Comparison of ENCODE assay signal across 10 mouse cellular contexts in the genomic region with DNA sequence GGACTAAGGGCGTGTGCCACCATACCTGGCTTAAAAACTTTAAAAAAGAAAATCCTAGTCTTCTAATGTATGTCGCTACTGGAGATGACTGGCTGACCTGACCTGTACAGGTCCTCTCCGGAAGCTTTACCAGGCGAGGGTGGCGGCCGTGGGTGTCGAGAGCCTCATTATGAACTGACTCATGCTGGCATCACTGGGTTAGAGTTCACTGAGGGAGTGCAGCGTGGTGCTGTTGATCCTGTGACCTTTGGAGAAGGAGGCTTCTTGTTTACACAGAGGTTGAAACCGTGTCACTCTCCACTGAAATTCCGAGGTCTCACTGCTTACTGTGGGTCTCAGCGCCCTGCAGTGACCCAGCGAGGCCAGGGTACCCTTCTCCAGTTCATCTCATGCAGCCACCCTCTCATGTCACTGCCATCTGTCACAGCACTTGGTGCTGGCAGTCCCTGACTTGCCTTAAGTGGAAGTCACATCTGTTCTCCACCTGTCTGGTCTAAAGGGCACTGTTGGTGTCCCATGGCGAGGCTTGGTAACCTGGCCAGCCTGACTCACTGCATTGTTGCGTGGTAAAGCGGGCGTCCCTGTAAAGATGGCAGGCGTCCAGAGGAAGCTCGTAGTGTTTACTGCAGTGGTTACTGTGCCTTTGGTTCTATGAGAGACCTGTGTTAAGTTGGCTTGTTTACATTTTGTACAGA. TPM values are rescaled to one million over a fixed set of nuclear protein-coding genes. Genes with fewer than 3 reads are reported as not detected.
DNase-seq lines count a peak whose midpoint lies in the region; ATAC-seq and TF ChIP-seq lines count a peak whose summit lies in the region.
"Had no signal": no experiment of that assay in that cellular context is flagged by ENCODE, and none has a peak within 500 bp of the region (broad histone marks: within the 10 kb centered on the region; RNA-seq: fewer than 3 reads in every experiment).

No protein-coding gene starts in this region.

- no peaks in the 10 kb centered on the region for H3K9me3 ChIP-seq in intestine, embryonic 15.5 days
- H3K9me3 ChIP-seq: forebrain, embryonic 15.5 days; neural tube, embryonic 13.5 days had no signal

- H3K27ac ChIP-seq in intestine, embryonic 15.5 days = 0 out of 2 replicates have a peak overlapping the region, but pooled peaks have one; percentile 22
- H3K27ac ChIP-seq: forebrain, embryonic 15.5 days; neural tube, embryonic 13.5 days had no signal

- ATAC-seq in intestine, embryonic 15.5 days = peak; percentile 34
- ATAC-seq: forebrain, embryonic 15.5 days had no signal

- no peak overlapping the region for H3K4me3 ChIP-seq in intestine, embryonic 15.5 days (replicated peaks)
- H3K4me3 ChIP-seq in lung, adult 2 months (replicated peaks; ENCODE audit: extremely low read depth, low read depth, low read length) = no peak overlapping the region
- H3K4me3 ChIP-seq: forebrain, embryonic 15.5 days; neural tube, embryonic 13.5 days had no signal

- no peaks in the 10 kb centered on the region for H3K36me3 ChIP-seq in intestine, embryonic 15.5 days

- no peak overlapping the region for H3K9ac ChIP-seq in intestine, embryonic 15.5 days
- H3K9ac ChIP-seq: forebrain, embryonic 15.5 days; neural tube, embryonic 13.5 days had no signal

- no peak for TF ChIP-seq POLR2A in lung, adult 2 months (IDR thresholded peaks at IDR 0.05; ENCODE audit: borderline replicate concordance, extremely low read depth, low read depth, low read length)

- H3K27me3 ChIP-seq in intestine, embryonic 15.5 days (replicated peaks) = no peaks in the 10 kb centered on the region
- H3K27me3 ChIP-seq: forebrain, embryonic 15.5 days; neural tube, embryonic 13.5 days had no signal

- DNase-seq in urinary bladder, postnatal 36 days (ENCODE audit: low spot score in 2 of 2) = peak; percentile 12 to 51
- DNase-seq in urinary bladder, postnatal 4 days (ENCODE audit: low spot score in 2 of 2) = no peak
- DNase-seq in lung, adult 2 months = peak; percentile 29
- DNase-seq in frontal cortex, postnatal 36 days (ENCODE audit: low spot score in 2 of 2) = no peak
- no peak for DNase-seq in adrenal gland, postnatal 10 days
- no peak for DNase-seq in left cerebral cortex, postnatal 36 days (ENCODE audit: low spot score in 2 of 2)
- DNase-seq: heart, postnatal 14 days had no signal

- TF ChIP-seq CTCF in lung, adult 2 months (IDR thresholded peaks at IDR 0.05; ENCODE audit: insufficient read depth, low read length) = no peak

- intact Hi-C loops in left cerebral cortex, postnatal 36 days (cut with DNase I) = no loop called here

- 66% methylated on average over 18 of the region's 18 CpGs for WGBS in intestine, embryonic 15.5 days
- WGBS in lung, adult 2 months = 62% methylated on average over 18 of the region's 18 CpGs

- H3K4me1 ChIP-seq in intestine, embryonic 15.5 days (replicated peaks) = peaks cover 10% of the 10 kb centered on the region; the same call in 1 of the 2 replicates
- H3K4me1 ChIP-seq in lung, adult 2 months (ENCODE audit: control insufficient read depth, insufficient read depth, low read length) = peaks cover 24% of the 10 kb centered on the region

- H3K4me2 ChIP-seq in intestine, embryonic 15.5 days (replicated peaks) = no peak overlapping the region
- H3K4me2 ChIP-seq: forebrain, embryonic 15.5 days; neural tube, embryonic 13.5 days had no signal

RNA-seq across cellular contexts. Expression of gene Dop1b, which starts 21.3 kb away (rescaled TPM):
- 11.6 and 14.4 TPM in 2 replicates for polyA plus RNA-seq in intestine, embryonic 15.5 days (2015; fragmentation: Nextera tagmentation; extraction: Ambion mirVana)
- 61.2 and 68.3 TPM in 2 replicates for polyA plus RNA-seq in lung, adult 2 months (2012; rRNA removed)
- total RNA-seq in adrenal gland, postnatal 10 days (2021) = 10 to 100 TPM; 21.2 to 27.4 TPM
- 100 to 1,000 TPM in 1 of 2 experiments, 10 to 100 TPM in 1; 90.5 to 103 TPM for total RNA-seq in left cerebral cortex, postnatal 36 days (2021)

RNA-seq across cellular contexts. Expression of gene Cbr3, which starts 50.0 kb away (rescaled TPM):
- 2.1 and 2.4 TPM in 2 replicates for polyA plus RNA-seq in intestine, embryonic 15.5 days (2015; fragmentation: Nextera tagmentation; extraction: Ambion mirVana)
- 25.7 and 31.6 TPM in 2 replicates for polyA plus RNA-seq in lung, adult 2 months (2012; rRNA removed)
- 1 to 10 TPM; 8.7 to 8.8 TPM for total RNA-seq in adrenal gland, postnatal 10 days (2021)
- total RNA-seq in left cerebral cortex, postnatal 36 days (2021) = 10 to 100 TPM; 14.5 to 15.9 TPM

Comparison
In these comparisons a context has a peak if more than half of its experiments do, and no peak if none do; other contexts are left out.
1. DNase-seq: peak in urinary bladder, postnatal 36 days (2 of 2) and lung, adult 2 months (single experiment); none in urinary bladder, postnatal 4 days (0 of 2), frontal cortex, postnatal 36 days (0 of 2), adrenal gland, postnatal 10 days (single experiment) and left cerebral cortex, postnatal 36 days (0 of 2).